Mouse (Mus musculus) CD4-positive, CD25-positive, alpha-beta regulatory T cell, adult 9 weeks (primary cell): ENCODE results near the gene H2-Ke6. TPM values are rescaled to one million over a fixed set of nuclear protein-coding genes. Genes with fewer than 3 reads are reported as not detected.

Experiments used
- polyA plus RNA-seq: library from polyadenylated mRNA; unstranded; fragments of 100-300 nt; shearing (Covaris generic); gene quantifications from one replicate; pipeline ENCODE4 v1.2.1, GENCODE M21; 2017

The H2-Ke6 gene
- 37.9 TPM for polyA plus RNA-seq

DNA sequence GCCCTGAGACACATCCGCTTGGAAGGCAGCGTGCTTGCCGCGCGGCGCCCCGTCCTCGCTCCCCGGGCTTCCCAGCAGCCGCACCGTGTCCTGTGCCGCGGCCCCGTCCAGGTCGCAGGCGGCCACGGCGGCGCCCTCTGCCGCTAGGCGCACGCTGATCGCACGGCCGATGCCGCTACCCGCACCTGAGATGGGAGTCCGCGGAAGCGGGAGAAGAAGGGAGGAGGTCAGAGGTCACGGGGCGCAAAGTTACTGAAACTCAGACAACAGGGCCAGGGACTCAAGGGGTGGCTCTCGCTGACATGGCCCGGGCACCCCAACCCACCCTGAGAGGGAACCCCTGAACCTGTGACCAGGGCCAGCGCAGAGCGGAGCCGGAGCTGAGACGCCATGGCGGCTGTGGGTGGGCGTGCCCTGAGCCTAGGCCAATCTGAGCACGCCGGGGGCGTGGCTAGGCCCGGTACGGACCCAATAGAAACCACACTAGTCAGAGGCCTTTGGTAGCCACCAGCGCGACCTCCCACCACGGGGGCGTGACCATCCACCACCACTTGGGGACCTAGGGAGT lies at the start of gene H2-Ke6:
TSS of gene H2-Ke6 (minus strand) at position 405 of the 568 bp plus-strand sequence.

GRCm38 (mm10) chr17:34038878-34039561 lies 11.2 kb upstream of the H2-Ke6 start, which contains the start of gene Col11a2:
Gene Col11a2 (plus strand): TSS chr17:34039437.

DNA sequence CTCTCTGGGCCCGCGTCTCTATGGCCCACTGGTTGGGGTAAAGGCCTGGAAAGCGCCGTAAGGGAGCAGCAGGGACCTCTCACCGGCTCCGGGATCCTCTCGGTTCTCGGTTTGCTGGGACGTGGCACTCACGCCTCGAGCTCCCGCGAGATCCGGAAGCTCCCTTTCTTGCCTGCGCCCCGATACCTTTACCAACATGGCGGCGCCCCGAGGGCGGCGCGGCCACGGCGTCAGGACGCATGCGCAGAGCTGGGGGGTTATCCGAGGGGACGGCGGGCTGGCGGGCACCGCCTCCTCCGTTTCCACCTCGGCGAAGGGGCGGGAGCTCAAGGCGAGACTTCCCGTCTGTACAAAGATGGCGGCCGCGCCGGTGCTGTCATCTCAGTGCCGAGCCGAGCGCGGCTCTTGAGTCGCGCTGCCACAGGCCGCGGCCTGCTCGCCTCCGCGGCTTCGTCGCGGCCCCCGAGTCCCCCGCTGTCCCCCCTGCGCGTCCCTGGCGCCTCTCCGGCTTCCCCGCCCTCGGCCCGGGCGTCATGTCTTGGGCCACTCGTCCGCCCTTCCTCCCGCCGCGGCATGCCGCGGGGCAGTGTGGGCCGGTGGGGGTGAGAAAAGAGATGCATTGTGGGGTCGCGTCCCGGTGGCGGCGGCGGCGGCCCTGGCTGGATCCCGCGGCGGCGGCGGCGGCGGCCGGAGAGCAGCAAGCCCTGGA lies 3.8 kb upstream of the H2-Ke6 start, which contains the start of the genes Slc39a7 and Rxrb:
TSS of gene Slc39a7 (minus strand) at position 218 of the 709 bp plus-strand sequence.
TSS of gene Rxrb (plus strand) at position 348 of the 709 bp plus-strand sequence.

DNA sequence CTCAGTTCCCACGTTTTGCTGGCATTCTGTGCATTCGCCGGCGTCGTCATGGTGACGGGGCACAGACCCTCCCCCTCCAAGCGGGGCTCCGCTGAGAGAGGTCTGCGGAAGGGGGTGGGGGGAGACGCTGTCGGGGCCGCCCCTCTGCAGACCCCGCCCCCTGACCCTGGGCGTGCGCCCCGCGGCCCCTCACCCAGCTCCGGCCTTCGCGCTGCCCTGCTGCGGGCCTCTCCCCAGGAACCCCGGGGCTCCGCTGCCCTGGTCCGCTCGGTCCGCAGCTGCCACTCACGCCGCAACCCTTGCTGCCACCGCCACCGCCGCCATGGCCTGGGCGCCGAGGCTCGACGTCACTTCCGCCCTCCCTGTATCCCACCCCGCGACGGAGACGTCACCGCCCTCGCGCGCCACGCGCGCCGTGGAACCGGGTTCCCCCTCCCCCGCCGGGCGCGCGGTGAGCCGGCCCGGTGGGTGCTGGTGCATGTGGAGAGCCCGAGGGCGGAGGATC lies 3.5 kb downstream of the H2-Ke6 start, which contains the start of gene Ring1:
TSS of gene Ring1 (minus strand) at position 364 of the 505 bp plus-strand sequence.

GRCm38 (mm10) chr17:34000150-34000537 lies 27.7 kb downstream of the H2-Ke6 start, which contains the start of gene H2-K1:
Gene H2-K1 (minus strand): TSS chr17:34000347.

Other genes with a start within 250 kb of the H2-Ke6 start
- 3.4 TPM for gene Angptl4, start 246.2 kb downstream of the H2-Ke6 start, polyA plus RNA-seq
- gene Kank3, start 217.5 kb downstream of the H2-Ke6 start, polyA plus RNA-seq: 3.2 TPM
- gene Rps28, start 203.5 kb downstream of the H2-Ke6 start, polyA plus RNA-seq: 1,412 TPM
- 422 TPM for gene Ndufa7, start 203.5 kb downstream of the H2-Ke6 start, polyA plus RNA-seq
- 26.2 TPM for gene Cd320, start 185.0 kb downstream of the H2-Ke6 start, polyA plus RNA-seq
- not detected for gene Gm7029, start 154.2 kb downstream of the H2-Ke6 start, polyA plus RNA-seq
- 5.5 TPM for gene Kifc1, start 137.4 kb downstream of the H2-Ke6 start, polyA plus RNA-seq
- gene Platr17, start 122.9 kb downstream of the H2-Ke6 start, polyA plus RNA-seq: 4.0 TPM
- 143 TPM for gene Daxx, start 118.6 kb downstream of the H2-Ke6 start, polyA plus RNA-seq
- gene Tapbp, start 112.2 kb downstream of the H2-Ke6 start, polyA plus RNA-seq: 701 TPM
- gene Zbtb22, start 112.2 kb downstream of the H2-Ke6 start, polyA plus RNA-seq: 23.0 TPM
- gene Rgl2, start 98.5 kb downstream of the H2-Ke6 start, polyA plus RNA-seq: 107 TPM
- 152 TPM for gene Pfdn6, start 87.7 kb downstream of the H2-Ke6 start, polyA plus RNA-seq
- 76.0 TPM for gene Wdr46, start 87.4 kb downstream of the H2-Ke6 start, polyA plus RNA-seq
- 46.4 TPM for gene B3galt4, start 76.6 kb downstream of the H2-Ke6 start, polyA plus RNA-seq
- 90.1 TPM for gene Vps52, start 72.2 kb downstream of the H2-Ke6 start, polyA plus RNA-seq
- 3,509 TPM for gene Rps18, start 72.1 kb downstream of the H2-Ke6 start, polyA plus RNA-seq
- 12,738 TPM for gene H2-K1, start 27.7 kb downstream of the H2-Ke6 start, polyA plus RNA-seq
- 15.2 TPM for gene Ring1, start 3.4 kb downstream of the H2-Ke6 start, polyA plus RNA-seq
- gene Slc39a7, start 3.6 kb upstream of the H2-Ke6 start, polyA plus RNA-seq: 157 TPM
- gene Rxrb, start 3.8 kb upstream of the H2-Ke6 start, polyA plus RNA-seq: 23.4 TPM
- gene Col11a2, start 11.4 kb upstream of the H2-Ke6 start, polyA plus RNA-seq: 2.1 TPM
- 37.0 TPM for gene H2-Oa, start 64.3 kb upstream of the H2-Ke6 start, polyA plus RNA-seq
- gene H2-DMa, start 91.5 kb upstream of the H2-Ke6 start, polyA plus RNA-seq: 119 TPM
- 109 TPM for gene Brd2, start 94.6 kb upstream of the H2-Ke6 start, polyA plus RNA-seq
- 5.8 TPM for gene H2-DMb2, start 115.2 kb upstream of the H2-Ke6 start, polyA plus RNA-seq
- 1.5 TPM for gene H2-DMb1, start 125.0 kb upstream of the H2-Ke6 start, polyA plus RNA-seq
- gene Tap1, start 159.5 kb upstream of the H2-Ke6 start, polyA plus RNA-seq: 423 TPM
- 573 TPM for gene Psmb9, start 159.7 kb upstream of the H2-Ke6 start, polyA plus RNA-seq
- gene Psmb8, start 169.7 kb upstream of the H2-Ke6 start, polyA plus RNA-seq: 1,461 TPM
- gene Tap2, start 175.5 kb upstream of the H2-Ke6 start, polyA plus RNA-seq: 432 TPM
- gene H2-Ob, start 210.8 kb upstream of the H2-Ke6 start, polyA plus RNA-seq: 94.0 TPM
- 19.6 TPM for gene H2-Ab1, start 229.6 kb upstream of the H2-Ke6 start, polyA plus RNA-seq